Mouse (Mus musculus): ENCODE results near the gene Ppp1r15b. TPM values are rescaled to one million over a fixed set of nuclear protein-coding genes. Genes with fewer than 3 reads are reported as not detected.

Ppp1r15b gene
- 55.3 and 57.6 TPM in 2 replicates for polyA plus RNA-seq (2014; fragmentation: Nextera tagmentation; extraction: Ambion mirVana)

GRCm38 (mm10) chr1:133130638-133131560 is at the start of gene Ppp1r15b:
Gene Ppp1r15b, plus strand, starts transcription at chr1:133131143.
- peak within 1 kb of the TSS; percentile 83 for H3K4me2 ChIP-seq (ENCODE audit: low read depth)
- peak within 1 kb of the TSS; percentile 85 for H3K27ac ChIP-seq (ENCODE audit: low read depth, low read length)
- peak within 1 kb of the TSS; percentile 83 for H3K4me3 ChIP-seq (ENCODE audit: low read depth, low read length)
- H3K9ac ChIP-seq (ENCODE audit: low read length): peak within 1 kb of the TSS; percentile 91
- ATAC-seq (ENCODE audit: insufficient read depth, low FRiP score, low TSS enrichment) (peak; percentile 98), DNase-seq (ENCODE audit: low spot score) (peak; percentile 99)
- H3K27me3 ChIP-seq (ENCODE audit: control insufficient read depth, insufficient read depth, low read length): no peaks in the 10 kb centered on the region
- H3K9me3 ChIP-seq (ENCODE audit: control insufficient read depth, low read length): no peaks in the 10 kb centered on the region
- no peaks in the 10 kb centered on the region for H3K36me3 ChIP-seq (ENCODE audit: control insufficient read depth, insufficient read depth, low read length)
- 1% methylated on average over 72 of the region's 72 CpGs for WGBS
- H3K4me1 ChIP-seq (ENCODE audit: control insufficient read depth, insufficient read depth, low read length): peaks cover 17% of the 10 kb centered on the region

GRCm38 (mm10) chr1:133083003-133083546 is 47.9 kb upstream of the Ppp1r15b start:
- Histone ChIP-seq H3K4me3 (ENCODE audit: low read depth, low read length) (no peak overlapping the region), H3K36me3 (ENCODE audit: control insufficient read depth, insufficient read depth, low read length) (peaks cover 3% of the 10 kb centered on the region; the same call in 1 of the 2 replicates), H3K9ac (ENCODE audit: low read length) (no peak overlapping the region), H3K4me2 (ENCODE audit: low read depth) (no peak overlapping the region), H3K4me1 (ENCODE audit: control insufficient read depth, insufficient read depth, low read length) (peaks cover 9% of the 10 kb centered on the region; the same call in 1 of the 2 replicates), H3K27me3 (ENCODE audit: control insufficient read depth, insufficient read depth, low read length) (no peaks in the 10 kb centered on the region), H3K9me3 (ENCODE audit: control insufficient read depth, low read length) (no peaks in the 10 kb centered on the region), H3K27ac (ENCODE audit: low read depth, low read length) (no peak overlapping the region)
- WGBS: 92% methylated on average over 5 of the region's 5 CpGs
- ATAC-seq (ENCODE audit: insufficient read depth, low FRiP score, low TSS enrichment) (no peak), DNase-seq (ENCODE audit: low spot score) (no peak)

- H3K9me3 ChIP-seq (ENCODE audit: control insufficient read depth, low read length): no peaks in the 10 kb centered on the region
- no peak overlapping the region for H3K9ac ChIP-seq (ENCODE audit: low read length)
- H3K27ac ChIP-seq (ENCODE audit: low read depth, low read length): no peak overlapping the region
- DNase-seq (ENCODE audit: low spot score) (no peak), ATAC-seq (ENCODE audit: insufficient read depth, low FRiP score, low TSS enrichment) (no peak)
- whole genome bisulfite sequencing: 78% methylated on average over 11 of the region's 11 CpGs
- H3K4me3 ChIP-seq (ENCODE audit: low read depth, low read length): no peak overlapping the region
- peaks cover 3% of the 10 kb centered on the region; the same call in 1 of the 2 replicates for H3K36me3 ChIP-seq (ENCODE audit: control insufficient read depth, insufficient read depth, low read length)
- peaks cover 9% of the 10 kb centered on the region; the same call in 1 of the 2 replicates for H3K4me1 ChIP-seq (ENCODE audit: control insufficient read depth, insufficient read depth, low read length)
- H3K4me2 ChIP-seq (ENCODE audit: low read depth): no peak overlapping the region
- H3K27me3 ChIP-seq (ENCODE audit: control insufficient read depth, insufficient read depth, low read length): no peaks in the 10 kb centered on the region
Measured at GRCm38 (mm10) chr1:133083942-133084625, 46.9 kb upstream of the Ppp1r15b start.

GRCm38 (mm10) chr1:133084708-133085416 is 46.1 kb upstream of the Ppp1r15b start:
- no peaks in the 10 kb centered on the region for H3K27me3 ChIP-seq (ENCODE audit: control insufficient read depth, insufficient read depth, low read length)
- H3K9me3 ChIP-seq (ENCODE audit: control insufficient read depth, low read length): no peaks in the 10 kb centered on the region
- H3K9ac ChIP-seq (ENCODE audit: low read length): no peak overlapping the region
- peaks cover 6% of the 10 kb centered on the region; the same call in 1 of the 2 replicates for H3K4me1 ChIP-seq (ENCODE audit: control insufficient read depth, insufficient read depth, low read length)
- H3K27ac ChIP-seq (ENCODE audit: low read depth, low read length): no peak overlapping the region
- H3K4me2 ChIP-seq (ENCODE audit: low read depth): no peak overlapping the region
- 80% methylated on average over 14 of the region's 14 CpGs for WGBS
- ATAC-seq (ENCODE audit: insufficient read depth, low FRiP score, low TSS enrichment): no peak
- peaks cover 3% of the 10 kb centered on the region; the same call in 1 of the 2 replicates for H3K36me3 ChIP-seq (ENCODE audit: control insufficient read depth, insufficient read depth, low read length)
- no peak overlapping the region for H3K4me3 ChIP-seq (ENCODE audit: low read depth, low read length)
- no peak for DNase-seq (ENCODE audit: low spot score)

- Histone ChIP-seq H3K36me3 (ENCODE audit: control insufficient read depth, insufficient read depth, low read length) (peaks cover 3% of the 10 kb centered on the region; the same call in 1 of the 2 replicates), H3K4me2 (ENCODE audit: low read depth) (no peak overlapping the region), H3K9ac (ENCODE audit: low read length) (no peak overlapping the region), H3K4me3 (ENCODE audit: low read depth, low read length) (no peak overlapping the region), H3K4me1 (ENCODE audit: control insufficient read depth, insufficient read depth, low read length) (0 out of 2 replicates have a peak, but pooled peaks cover 5% of the 10 kb centered on the region), H3K9me3 (ENCODE audit: control insufficient read depth, low read length) (no peaks in the 10 kb centered on the region), H3K27ac (ENCODE audit: low read depth, low read length) (no peak overlapping the region), H3K27me3 (ENCODE audit: control insufficient read depth, insufficient read depth, low read length) (no peaks in the 10 kb centered on the region)
- WGBS: 97% methylated on average over 8 of the region's 8 CpGs
- no peak for DNase-seq (ENCODE audit: low spot score)
- ATAC-seq (ENCODE audit: insufficient read depth, low FRiP score, low TSS enrichment): no peak
Measured at GRCm38 (mm10) chr1:133085417-133085742, 45.6 kb upstream of the Ppp1r15b start.

GRCm38 (mm10) chr1:133086804-133087203 is 44.1 kb upstream of the Ppp1r15b start:
- no peaks in the 10 kb centered on the region for H3K27me3 ChIP-seq (ENCODE audit: control insufficient read depth, insufficient read depth, low read length)
- no peak overlapping the region for H3K4me2 ChIP-seq (ENCODE audit: low read depth)
- no peak overlapping the region for H3K9ac ChIP-seq (ENCODE audit: low read length)
- H3K36me3 ChIP-seq (ENCODE audit: control insufficient read depth, insufficient read depth, low read length): peaks cover 3% of the 10 kb centered on the region; the same call in 1 of the 2 replicates
- peak overlapping the region; percentile 1; the same call in 1 of the 2 replicates for H3K27ac ChIP-seq (ENCODE audit: low read depth, low read length)
- 89% methylated on average over 10 of the region's 10 CpGs for WGBS
- no peak overlapping the region for H3K4me3 ChIP-seq (ENCODE audit: low read depth, low read length)
- DNase-seq (ENCODE audit: low spot score): no peak
- ATAC-seq (ENCODE audit: insufficient read depth, low FRiP score, low TSS enrichment): no peak
- no peaks in the 10 kb centered on the region for H3K4me1 ChIP-seq (ENCODE audit: control insufficient read depth, insufficient read depth, low read length)
- H3K9me3 ChIP-seq (ENCODE audit: control insufficient read depth, low read length): no peaks in the 10 kb centered on the region

- Histone ChIP-seq H3K27me3 (ENCODE audit: control insufficient read depth, insufficient read depth, low read length) (no peaks in the 10 kb centered on the region), H3K9ac (ENCODE audit: low read length) (no peak overlapping the region), H3K9me3 (ENCODE audit: control insufficient read depth, low read length) (no peaks in the 10 kb centered on the region), H3K4me2 (ENCODE audit: low read depth) (no peak overlapping the region), H3K36me3 (ENCODE audit: control insufficient read depth, insufficient read depth, low read length) (peaks cover 3% of the 10 kb centered on the region; the same call in 1 of the 2 replicates), H3K4me3 (ENCODE audit: low read depth, low read length) (no peak overlapping the region), H3K4me1 (ENCODE audit: control insufficient read depth, insufficient read depth, low read length) (no peaks in the 10 kb centered on the region), H3K27ac (ENCODE audit: low read depth, low read length) (no peak overlapping the region)
- peak; percentile 69 for ATAC-seq (ENCODE audit: insufficient read depth, low FRiP score, low TSS enrichment)
- DNase-seq (ENCODE audit: low spot score): peak; percentile 79
- 41% methylated on average over 7 of the region's 7 CpGs for WGBS
Measured at GRCm38 (mm10) chr1:133087206-133087905, 43.6 kb upstream of the Ppp1r15b start.
